Mouse (Mus musculus): ENCODE results near the gene Ucn.

DNA sequence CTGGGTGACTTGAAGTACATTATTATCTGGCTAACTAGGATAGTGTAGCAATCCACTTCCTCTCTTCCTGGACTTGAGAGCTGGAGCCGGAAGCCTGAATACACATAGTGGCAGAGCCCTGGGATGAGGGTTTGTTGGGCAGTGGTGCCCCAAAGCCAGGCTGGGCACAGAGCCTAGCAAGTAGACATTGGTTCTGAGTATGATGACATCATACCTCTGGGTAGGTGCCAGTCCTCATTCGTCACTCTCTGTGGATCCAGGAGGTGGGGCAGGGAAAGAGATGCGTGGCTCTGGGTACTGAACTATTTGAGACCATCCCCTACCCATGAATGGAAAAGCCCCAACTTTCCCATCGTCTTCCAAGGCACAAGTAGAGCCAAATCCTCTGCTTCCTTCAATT is 11.2 kb upstream of the Ucn start:
- no peak for TF ChIP-seq GATA1 (IDR thresholded peaks at IDR 0.05; ENCODE audit: low read length)
- no peak for TF ChIP-seq TAL1 (IDR thresholded peaks at IDR 0.05; ENCODE audit: low read length)
